Mouse (Mus musculus) liver, embryonic 14.5 days (tissue): ENCODE results near the gene Syndig1l. TPM values are rescaled to one million over a fixed set of nuclear protein-coding genes. Genes with fewer than 3 reads are reported as not detected.

Experiments used
- ATAC-seq: fragments of 200-750 bp; cut with Nextera tagmentation; 2 replicates; pipeline ENCODE4 v1.8.0; 2017; ENCODE audit warnings: moderate number of reproducible peaks, mild to moderate bottlenecking, moderate library complexity; ENCODE audit not compliant: insufficient read depth
- DNase-seq, 3 experiments: peaks; one replicate each; pipeline ENCODE4 v3.0.0-alpha.2; 2012 to 2013; ENCODE audit warnings: low read depth in 3 of 3, low spot score in 3 of 3
- H3K27ac ChIP-seq: fragments of 300-500 bp; sonication (generic); 2 replicates; pipeline ENCODE4 v1.5.1; 2014; ENCODE audit warnings: moderate library complexity, mild to moderate bottlenecking, control low read depth, inconsistent platforms
- H3K27me3 ChIP-seq: fragments of 300-500 bp; sonication (generic); 2 replicates; pipeline ENCODE4 v1.6.1; 2014; ENCODE audit warnings: mild to moderate bottlenecking, low read length, moderate library complexity; ENCODE audit not compliant: control insufficient read depth, insufficient read depth
- H3K36me3 ChIP-seq: fragments of 300-500 bp; sonication (generic); replicated peaks from 2 replicates; pipeline ENCODE4 v1.6.1; 2014; ENCODE audit warnings: low read depth; ENCODE audit not compliant: control insufficient read depth, insufficient read depth
- H3K4me1 ChIP-seq, 2 experiments: fragments of 200-500 bp in 1 of 2; fragments of 300-500 bp in 1 of 2; sonication (generic) in 1 of 2; replicated peaks; 2 replicates each; pipeline ENCODE4 v1.6.1; 2012 to 2014; ENCODE audit warnings: antibody characterized with exemption in 1 of 2, inconsistent platforms in 1 of 2, low read length in 1 of 2; ENCODE audit not compliant: control insufficient read depth in 2 of 2, insufficient read depth in 2 of 2
- H3K4me2 ChIP-seq: fragments of 300-500 bp; sonication (generic); 2 replicates; pipeline ENCODE4 v1.6.1; 2014; ENCODE audit warnings: low read depth, mild to moderate bottlenecking, control low read depth, moderate library complexity
- H3K4me3 ChIP-seq, 2 experiments: fragments of 200-500 bp in 1 of 2; fragments of 300-500 bp in 1 of 2; sonication (generic) in 1 of 2; 2 replicates each; pipeline ENCODE4 v1.5.1; 2012 to 2014; ENCODE audit warnings: low read depth in 2 of 2, low read length in 2 of 2, mild to moderate bottlenecking in 2 of 2, control low read depth in 1 of 2, inconsistent platforms in 1 of 2, moderate library complexity in 1 of 2; ENCODE audit not compliant: insufficient read depth in 1 of 2
- H3K9ac ChIP-seq: fragments of 300-500 bp; sonication (generic); replicated peaks from 2 replicates; pipeline ENCODE4 v1.6.1; 2014; ENCODE audit warnings: mild to moderate bottlenecking, control low read depth, moderate library complexity
- H3K9me3 ChIP-seq: fragments of 300-500 bp; sonication (generic); 2 replicates; pipeline ENCODE4 v1.6.1; 2016; ENCODE audit warnings: low read length, mixed read lengths; ENCODE audit not compliant: control insufficient read depth
- CTCF ChIP-seq: IDR thresholded peaks from 2 replicates; pipeline ENCODE4 v1.5.1; 2016; ENCODE audit warnings: antibody characterized with exemption, low read depth, control low read depth
- EP300 ChIP-seq: IDR thresholded peaks from 2 replicates; pipeline ENCODE4 v1.6.1; 2016; ENCODE audit warnings: antibody characterized with exemption, low read depth
- WGBS: fragments of 180-500 bp; shearing (Covaris S2); extraction: QIAGEN DNeasy Blood & Tissue Kit; methylation state at CpG from one replicate; pipeline ENCODE4 v1.1.7; 2014; ENCODE audit not compliant: insufficient replicate concordance; 5-methylcytosine and 5-hydroxymethylcytosine counted together
- polyA plus RNA-seq, 2 experiments: library from polyadenylated mRNA; depleted of rRNA in 1 of 2; stranded (reverse) in 1 of 2; unstranded in 1 of 2; fragments of >200 nt; fragmentation: Nextera tagmentation in 1 of 2; extraction: Ambion mirVana in 1 of 2; gene quantifications; 2 replicates each; pipeline versions ENCODE4 v1.2.1 to v1.2.3; 2012 to 2014

Syndig1l gene
- polyA plus RNA-seq (2012; rRNA removed) (0.04 and 0.06 TPM in 2 replicates), polyA plus RNA-seq (2014; fragmentation: Nextera tagmentation; extraction: Ambion mirVana) (0.08 and 0.14 TPM in 2 replicates)

GRCm38 (mm10) chr12:84698319-84699081, at the start of gene Syndig1l:
Gene Syndig1l (minus strand): TSS chr12:84698831.
- H3K4me2 ChIP-seq: peak within 1 kb of the TSS; percentile 58
- TF ChIP-seq EP300 (no peak), CTCF (no peak)
- no peaks in the 10 kb centered on the region for H3K36me3 ChIP-seq
- H3K4me3 ChIP-seq: peak within 1 kb of the TSS; percentile 39 to 43
- H3K27me3 ChIP-seq: peaks cover 37% of the 10 kb centered on the region
- H3K9me3 ChIP-seq: no peaks in the 10 kb centered on the region
- H3K27ac ChIP-seq: no peak within 1 kb of the TSS
- no peaks in the 10 kb centered on the region for H3K4me1 ChIP-seq
- peak in 2 of 3 experiments; percentile 14 to 26 for DNase-seq
- no peak within 1 kb of the TSS for H3K9ac ChIP-seq
- WGBS: under 1% methylated on average over 59 of the region's 79 CpGs
- peak; percentile 41; the same call in 1 of the 2 replicates for ATAC-seq

- Histone ChIP-seq H3K36me3 (no peaks in the 10 kb centered on the region), H3K9ac (no peak overlapping the region), H3K9me3 (no peaks in the 10 kb centered on the region), H3K27ac (no peak overlapping the region), H3K4me3 (no peak overlapping the region), H3K4me2 (no peak overlapping the region), H3K4me1 (no peaks in the 10 kb centered on the region), H3K27me3 (no peaks in the 10 kb centered on the region)
- DNase-seq: no peak
- no peak for TF ChIP-seq CTCF
- TF ChIP-seq EP300: no peak
- WGBS: 29% methylated on average over 3 of the region's 3 CpGs
- ATAC-seq: no peak
These were observed 49.5 kb upstream of the Syndig1l start for GRCm38 (mm10) chr12:84748134-84748533.

- 72% methylated on average over 4 of the region's 4 CpGs for WGBS
- Histone ChIP-seq H3K36me3 (no peaks in the 10 kb centered on the region), H3K4me1 (no peaks in the 10 kb centered on the region), H3K27ac (no peak overlapping the region), H3K9ac (no peak overlapping the region), H3K4me2 (no peak overlapping the region), H3K27me3 (no peaks in the 10 kb centered on the region), H3K4me3 (no peak overlapping the region), H3K9me3 (no peaks in the 10 kb centered on the region)
- no peak for ATAC-seq
- DNase-seq: no peak
- TF ChIP-seq EP300 (no peak), CTCF (no peak)
These were observed 47.1 kb upstream of the Syndig1l start for GRCm38 (mm10) chr12:84745700-84746099.

- Histone ChIP-seq H3K36me3 (no peaks in the 10 kb centered on the region), H3K4me3 (no peak overlapping the region), H3K4me1 (no peaks in the 10 kb centered on the region), H3K4me2 (no peak overlapping the region), H3K27me3 (no peaks in the 10 kb centered on the region), H3K9ac (no peak overlapping the region), H3K9me3 (no peaks in the 10 kb centered on the region), H3K27ac (no peak overlapping the region)
- no peak for DNase-seq
- TF ChIP-seq CTCF (no peak), EP300 (no peak)
- 75% methylated on average over 10 of the region's 10 CpGs for WGBS
- ATAC-seq: no peak
These were observed 44.9 kb upstream of the Syndig1l start for GRCm38 (mm10) chr12:84743496-84743895.

- 52% methylated on average over 13 of the region's 13 CpGs for WGBS
- TF ChIP-seq EP300: no peak
- no peak overlapping the region for H3K4me3 ChIP-seq
- no peak overlapping the region for H3K4me2 ChIP-seq
- H3K36me3 ChIP-seq: no peaks in the 10 kb centered on the region
- no peaks in the 10 kb centered on the region for H3K9me3 ChIP-seq
- no peak for ATAC-seq
- DNase-seq: no peak
- no peaks in the 10 kb centered on the region for H3K4me1 ChIP-seq
- no peak overlapping the region for H3K9ac ChIP-seq
- no peaks in the 10 kb centered on the region for H3K27me3 ChIP-seq
- H3K27ac ChIP-seq: no peak overlapping the region
These were observed 34.7 kb upstream of the Syndig1l start for GRCm38 (mm10) chr12:84733366-84733765.
